Mouse (Mus musculus) cerebellum, adult 2 months (tissue): ENCODE measurements at regions not wholly inside any gene's neighbourhood (a gene's known extent, or its start where the extent isn't known, plus 50 kb on each side); places are given as distances from the start of the nearest gene placed in this dataset.

Source experiments
- DNase-seq, 2 experiments: peaks; one replicate each; pipeline ENCODE4 v3.0.0; 2021
- H3K27ac ChIP-seq: fragments of 200-500 bp; 2 replicates; pipeline ENCODE4 v1.5.1; 2012; ENCODE audit warnings: low read length, control low read depth, inconsistent platforms; ENCODE audit not compliant: insufficient read depth
- H3K27me3 ChIP-seq: fragments of 200-500 bp; 2 replicates; pipeline ENCODE4 v1.6.1; 2012; ENCODE audit warnings: inconsistent platforms, mild to moderate bottlenecking, low read length, moderate library complexity; ENCODE audit not compliant: control insufficient read depth, insufficient read depth
- H3K4me1 ChIP-seq: fragments of 200-500 bp; 2 replicates; pipeline ENCODE4 v1.6.1; 2011; ENCODE audit warnings: low read length; ENCODE audit not compliant: control insufficient read depth, insufficient read depth
- H3K4me3 ChIP-seq: fragments of 200-500 bp; replicated peaks from 2 replicates; pipeline ENCODE3; 2011; ENCODE audit warnings: mild to moderate bottlenecking, low read depth, low read length, control low read depth; ENCODE audit not compliant: insufficient read depth
- CTCF ChIP-seq: fragments of 200-500 bp; IDR thresholded peaks from 2 replicates; pipeline ENCODE4 v1.5.1; 2011; ENCODE audit warnings: low read depth, mild to moderate bottlenecking, control low read depth, low read length, moderate library complexity, borderline replicate concordance; ENCODE audit not compliant: insufficient read depth
- POLR2A ChIP-seq: fragments of 200-500 bp; IDR thresholded peaks from 2 replicates; pipeline ENCODE4 v1.6.1; 2011; ENCODE audit warnings: low read length, control low read depth, borderline replicate concordance; ENCODE audit not compliant: insufficient read depth
- WGBS: fragments of 180-500 bp; shearing (Covaris S2); methylation state at CpG from one replicate; pipeline ENCODE4 v1.1.7; 2018; 5-methylcytosine and 5-hydroxymethylcytosine counted together

- WGBS, result 72% methylated on average over 4 of the region's 4 CpGs
- DNase-seq, result no peak
- no peak overlapping the region for H3K4me3 ChIP-seq
- no peaks in the 10 kb centered on the region for H3K4me1 ChIP-seq
- TF ChIP-seq POLR2A (no peak), CTCF (no peak)
- no peak overlapping the region for H3K27ac ChIP-seq
- no peaks in the 10 kb centered on the region for H3K27me3 ChIP-seq
These were observed 99.2 kb downstream of the Tex36 start for GRCm38 (mm10) chr7:133502731-133503130.

DNA sequence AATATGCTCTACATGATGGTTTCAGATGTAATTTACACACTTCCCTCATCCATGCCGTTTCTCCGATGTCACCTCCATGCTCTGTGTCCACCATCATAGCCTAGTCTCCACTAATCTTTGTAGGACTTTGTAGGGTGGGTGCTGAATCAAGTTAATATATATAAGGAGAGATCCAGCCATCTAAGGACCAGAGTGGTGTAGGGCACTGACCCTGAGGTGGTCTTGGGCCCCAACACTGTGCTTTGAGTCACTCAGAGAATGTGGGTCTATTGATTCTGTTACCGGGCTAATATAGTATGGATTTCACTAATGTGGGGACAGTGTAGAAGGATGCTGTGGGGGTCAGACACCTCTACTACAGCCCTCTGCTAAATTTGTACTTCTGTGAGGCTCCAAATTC is 104.4 kb downstream of the Tex36 start:
- DNase-seq, result no peak
- 98% methylated on average over 3 of the region's 3 CpGs for WGBS

GRCm38 (mm10) chr7:133494982-133495550 is 106.9 kb downstream of the Tex36 start:
- Histone ChIP-seq H3K27ac (no peak overlapping the region), H3K4me1 (peaks cover 3% of the 10 kb centered on the region), H3K27me3 (no peaks in the 10 kb centered on the region), H3K4me3 (no peak overlapping the region)
- TF ChIP-seq POLR2A (no peak), CTCF (no peak)
- 68% methylated on average over 8 of the region's 8 CpGs for WGBS
- DNase-seq, result no peak

More for the DNA sequence above, 104.4 kb downstream of the Tex36 start:
- Histone ChIP-seq H3K4me1 (no peaks in the 10 kb centered on the region; the same call in 1 of the 2 replicates), H3K4me3 (no peak overlapping the region), H3K27me3 (no peaks in the 10 kb centered on the region), H3K27ac (no peak overlapping the region)
- no peak for TF ChIP-seq CTCF
- no peak for TF ChIP-seq POLR2A

DNA sequence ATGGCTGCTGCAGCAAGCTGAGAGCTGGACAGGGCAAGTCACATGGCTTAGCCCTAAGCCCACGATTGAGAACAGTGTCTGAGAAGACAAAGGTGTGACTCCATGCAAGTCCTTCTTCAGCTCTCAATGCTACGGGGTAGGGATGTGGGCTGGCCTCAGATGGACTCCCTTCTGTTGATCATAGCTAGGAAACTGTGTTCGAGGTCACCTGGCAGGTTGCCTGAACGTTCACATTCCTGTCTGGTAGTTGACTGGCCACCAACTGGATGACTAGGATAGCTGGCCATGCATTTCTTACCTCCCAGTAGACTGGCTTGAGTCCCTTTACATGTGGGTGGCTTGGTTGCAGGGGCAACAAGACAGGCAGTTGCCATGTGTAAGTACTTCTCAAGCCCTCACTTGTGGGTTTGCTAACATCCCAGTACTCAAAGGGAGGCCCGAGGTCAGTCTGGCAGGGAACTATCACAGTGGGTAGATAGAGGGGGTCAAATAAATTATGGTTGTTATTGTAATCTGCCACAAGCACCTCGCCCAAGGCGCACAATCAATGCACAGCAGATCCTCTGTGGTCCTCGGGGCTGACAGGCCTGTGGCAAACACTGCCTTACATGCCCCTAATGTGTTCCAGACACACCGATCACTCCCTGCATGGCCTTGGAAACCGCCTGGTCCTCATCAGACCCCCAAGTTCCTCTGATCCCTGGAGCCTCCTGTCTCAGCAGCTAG is 107.5 kb downstream of the Tex36 start:
- WGBS, result 63% methylated on average over 10 of the region's 10 CpGs
- Histone ChIP-seq H3K4me1 (peaks cover 3% of the 10 kb centered on the region), H3K27ac (no peak overlapping the region), H3K27me3 (no peaks in the 10 kb centered on the region), H3K4me3 (no peak overlapping the region)
- DNase-seq, result no peak
- no peak for TF ChIP-seq POLR2A
- TF ChIP-seq CTCF, result no peak

GRCm38 (mm10) chr7:133492626-133493025 is 109.3 kb downstream of the Tex36 start:
- WGBS, result 50% methylated on average over 6 of the region's 6 CpGs
- TF ChIP-seq CTCF, result no peak
- TF ChIP-seq POLR2A, result no peak
- Histone ChIP-seq H3K27ac (no peak overlapping the region), H3K4me1 (peaks cover 3% of the 10 kb centered on the region), H3K27me3 (no peaks in the 10 kb centered on the region), H3K4me3 (no peak overlapping the region)
- no peak for DNase-seq

DNA sequence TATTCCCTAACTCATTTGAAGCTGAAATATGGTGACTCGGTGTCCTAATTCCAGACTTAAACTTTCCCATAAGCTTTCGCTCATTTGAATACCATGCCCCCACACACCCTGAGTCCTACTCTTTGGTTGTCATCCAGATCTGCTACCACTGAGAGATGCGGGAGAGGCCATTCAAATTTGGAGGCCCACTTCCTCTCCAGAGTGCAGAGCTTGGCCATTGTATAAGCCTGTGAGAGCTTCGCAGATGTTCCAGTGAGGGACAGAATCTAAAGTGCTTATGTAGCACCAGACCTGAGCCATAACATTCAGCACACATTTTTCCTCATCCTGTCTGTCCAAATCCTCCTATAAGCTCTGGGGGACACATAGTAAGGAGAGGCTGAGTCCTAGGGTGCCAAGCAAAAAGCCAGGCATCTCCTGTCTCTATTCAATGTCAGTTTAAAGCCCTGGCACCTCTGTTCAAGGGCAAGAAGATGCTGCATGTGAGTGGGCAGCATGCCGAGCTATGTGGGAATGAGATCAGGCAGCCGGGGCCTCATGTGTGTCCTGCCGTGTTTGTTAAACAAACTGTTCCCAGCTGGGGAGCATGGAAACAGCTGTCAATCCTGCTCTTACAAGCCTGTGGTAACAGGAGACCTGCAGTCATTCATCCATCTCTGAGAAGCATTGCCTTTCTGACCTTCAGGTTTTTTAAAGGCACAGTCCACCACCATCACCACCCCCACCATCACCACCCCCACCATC is 113.9 kb downstream of the Tex36 start:
- no peak for DNase-seq
- 68% methylated on average over 7 of the region's 7 CpGs for WGBS
- peaks cover 3% of the 10 kb centered on the region for H3K4me1 ChIP-seq
- no peak overlapping the region for H3K27ac ChIP-seq
- no peaks in the 10 kb centered on the region for H3K27me3 ChIP-seq
- no peak overlapping the region for H3K4me3 ChIP-seq
- TF ChIP-seq POLR2A (no peak), CTCF (no peak)

GRCm38 (mm10) chr7:133484430-133484841 is 117.5 kb downstream of the Tex36 start:
- no peak overlapping the region for H3K4me3 ChIP-seq
- H3K27me3 ChIP-seq, result no peaks in the 10 kb centered on the region
- no peak for DNase-seq
- 41% methylated on average over 8 of the region's 8 CpGs for WGBS
- H3K27ac ChIP-seq, result no peak overlapping the region
- TF ChIP-seq POLR2A, result no peak
- H3K4me1 ChIP-seq, result no peaks in the 10 kb centered on the region

- DNase-seq, result no peak
- Histone ChIP-seq H3K4me1 (no peaks in the 10 kb centered on the region), H3K4me3 (no peak overlapping the region), H3K27ac (no peak overlapping the region), H3K27me3 (no peaks in the 10 kb centered on the region)
- TF ChIP-seq CTCF, result no peak
- TF ChIP-seq POLR2A, result no peak
- WGBS, result 93% methylated on average over 6 of the region's 6 CpGs
These were observed 120.4 kb downstream of the Tex36 start for GRCm38 (mm10) chr7:133481529-133481928.
